Mouse (Mus musculus) ovary, postnatal 10 days (tissue): ENCODE data around the gene Mroh3.

ENCODE experiments used
- DNase-seq: peaks from one replicate; pipeline ENCODE4 v3.0.0; 2022; ENCODE audit warnings: low spot score

Mroh3 gene

GRCm38 (mm10) chr1:136156304-136156703 lies 56.3 kb downstream of the Mroh3 start:
- no peak for DNase-seq

- no peak for DNase-seq
Observed at GRCm38 (mm10) chr1:136151371-136151770, 61.3 kb downstream of the Mroh3 start.

GRCm38 (mm10) chr1:136149702-136150101 lies 62.9 kb downstream of the Mroh3 start:
- DNase-seq = no peak

GRCm38 (mm10) chr1:136143514-136143913 lies 69.1 kb downstream of the Mroh3 start:
- DNase-seq = no peak

GRCm38 (mm10) chr1:136142336-136142735 lies 70.3 kb downstream of the Mroh3 start:
- no peak for DNase-seq

- no peak for DNase-seq
Observed at GRCm38 (mm10) chr1:136141176-136141950, 71.3 kb downstream of the Mroh3 start.

- peak; percentile 30 for DNase-seq
Observed at GRCm38 (mm10) chr1:136139990-136140640, 72.5 kb downstream of the Mroh3 start.

- no peak for DNase-seq
Observed at GRCm38 (mm10) chr1:136138191-136138830, 74.3 kb downstream of the Mroh3 start.

- no peak for DNase-seq
Observed at GRCm38 (mm10) chr1:136137575-136137974, 75.1 kb downstream of the Mroh3 start.

- no peak for DNase-seq
Observed at GRCm38 (mm10) chr1:136137071-136137531, 75.5 kb downstream of the Mroh3 start.

GRCm38 (mm10) chr1:136136547-136136946 lies 76.1 kb downstream of the Mroh3 start:
- DNase-seq = no peak

- no peak for DNase-seq
Observed at GRCm38 (mm10) chr1:136135777-136136444, 76.7 kb downstream of the Mroh3 start.

- no peak for DNase-seq
Observed at GRCm38 (mm10) chr1:136135046-136135445, 77.6 kb downstream of the Mroh3 start.

GRCm38 (mm10) chr1:136134547-136134946 lies 78.1 kb downstream of the Mroh3 start:
- DNase-seq = no peak

- DNase-seq = no peak
Observed at GRCm38 (mm10) chr1:136133570-136134240, 78.9 kb downstream of the Mroh3 start.

GRCm38 (mm10) chr1:136132386-136133201 lies 80.0 kb downstream of the Mroh3 start:
- no peak for DNase-seq
